Mouse (Mus musculus): ENCODE results near the gene Stard13. TPM values are rescaled to one million over a fixed set of nuclear protein-coding genes. Genes with fewer than 3 reads are reported as not detected.

Gene Stard13
- total RNA-seq, 2 experiments from 2014 or later, result 18.4 to 22.4 TPM

DNA sequence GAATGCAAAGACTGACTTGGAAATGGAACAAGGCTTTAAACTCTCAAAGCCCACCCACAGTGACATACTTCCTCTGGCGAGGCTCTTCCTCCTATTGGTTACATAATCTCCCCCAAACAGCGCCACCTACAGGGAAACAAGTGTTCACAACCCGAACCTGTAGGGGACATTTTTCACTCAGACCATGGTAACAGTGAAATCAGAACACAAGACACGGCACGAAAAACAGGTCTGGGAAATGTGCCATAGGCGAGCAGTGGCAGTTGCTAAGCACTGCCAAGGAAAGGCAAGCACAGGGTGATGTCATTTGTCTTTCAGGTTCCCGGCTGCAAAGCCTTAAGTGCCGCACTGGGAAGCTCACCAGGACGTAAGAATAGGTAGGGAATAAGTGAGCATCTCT is 82.1 kb downstream of the Stard13 start:
- intact Hi-C loops (cut with DNase I), result no loop called here
- DNase-seq (ENCODE audit: low spot score), result no peak

DNA sequence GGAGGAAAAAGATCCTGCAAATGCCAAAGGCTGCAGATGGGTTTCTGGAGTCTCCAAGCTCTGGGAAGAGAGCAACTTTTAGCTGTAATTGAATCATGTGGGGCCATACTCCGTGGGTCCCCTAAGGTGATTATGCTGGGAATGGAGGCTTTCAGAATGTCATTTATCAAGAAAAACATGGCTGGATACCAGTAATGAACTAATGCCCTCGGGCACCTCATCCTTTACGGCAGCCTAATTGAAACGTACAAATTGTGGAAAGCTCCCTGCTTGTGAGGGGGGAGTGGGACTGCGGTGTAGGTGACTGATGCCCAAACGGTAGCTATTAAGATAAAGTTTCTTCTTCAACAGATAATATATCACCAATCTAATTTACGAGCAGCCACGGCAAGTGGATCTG is 84.1 kb downstream of the Stard13 start:
- intact Hi-C loops (cut with DNase I), result no loop called here

DNA sequence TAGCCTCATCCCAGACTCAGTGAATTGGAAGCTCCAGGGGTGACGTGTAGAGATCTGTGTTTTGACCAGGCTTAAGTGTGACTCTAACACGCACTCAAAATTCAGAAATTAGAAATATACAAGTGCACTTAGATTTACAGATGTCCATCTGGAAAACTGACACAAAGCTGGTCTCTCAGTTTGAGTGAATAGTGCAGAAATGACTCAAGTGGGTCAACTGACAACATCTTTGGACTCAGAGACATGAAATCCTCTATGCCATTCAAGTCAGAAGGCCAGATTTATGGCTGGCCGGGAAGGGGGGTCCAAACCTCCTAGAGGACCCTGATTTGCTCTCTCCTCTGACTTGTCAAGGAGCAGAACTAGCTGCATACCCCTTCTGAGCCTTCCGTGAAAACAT is 85.6 kb downstream of the Stard13 start:
- intact Hi-C loops (cut with DNase I), result no loop called here
- DNase-seq (ENCODE audit: low spot score), result no peak

More for the DNA sequence above, 84.1 kb downstream of the Stard13 start:
- no peak for DNase-seq (ENCODE audit: low spot score)

DNA sequence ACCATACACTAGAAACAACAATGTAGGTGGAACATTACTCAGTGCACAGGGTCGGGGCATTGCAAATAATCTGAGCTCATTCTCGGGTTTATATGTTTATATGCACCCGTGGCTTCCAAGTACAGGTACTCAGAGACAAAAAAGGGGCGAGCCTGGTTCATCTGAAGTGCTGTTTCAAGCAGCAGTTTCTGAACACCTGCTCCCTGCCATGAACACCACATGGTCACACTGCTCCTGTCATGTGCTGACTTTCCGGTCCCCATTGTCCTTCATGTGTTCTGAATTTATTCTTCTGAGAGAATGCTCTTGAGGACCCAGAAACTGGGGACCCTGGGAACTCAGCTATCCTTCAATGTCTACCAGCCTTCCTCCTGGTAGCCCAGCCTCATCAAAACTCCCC is 87.8 kb downstream of the Stard13 start:
- no peak for DNase-seq (ENCODE audit: low spot score)
- intact Hi-C loops (cut with DNase I), result no loop called here

DNA sequence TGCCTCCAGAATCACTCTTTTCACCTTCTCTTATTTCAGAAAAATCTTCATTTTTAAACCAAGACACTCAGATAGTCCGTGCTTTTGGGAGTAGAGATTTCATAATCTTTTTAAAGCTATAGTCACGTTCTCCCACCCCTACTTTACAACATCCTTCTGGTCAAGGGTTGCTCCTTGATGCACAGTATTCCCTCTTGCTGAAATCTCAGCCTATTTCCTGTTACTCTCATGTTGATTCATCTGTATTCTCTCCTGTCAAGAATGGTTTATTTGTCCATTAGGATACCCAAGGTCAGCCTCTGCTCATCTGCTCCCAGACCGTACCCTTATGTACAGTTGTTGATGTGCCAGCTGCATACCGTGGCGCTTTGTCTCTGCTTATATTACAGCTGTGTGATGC is 89.7 kb downstream of the Stard13 start:
- intact Hi-C loops (cut with DNase I), result loop anchor here (5.0 kb wide), 1 partner anchor 38 kb away; no protein-coding TSS in a partner anchor
- DNase-seq (ENCODE audit: low spot score), result no peak

DNA sequence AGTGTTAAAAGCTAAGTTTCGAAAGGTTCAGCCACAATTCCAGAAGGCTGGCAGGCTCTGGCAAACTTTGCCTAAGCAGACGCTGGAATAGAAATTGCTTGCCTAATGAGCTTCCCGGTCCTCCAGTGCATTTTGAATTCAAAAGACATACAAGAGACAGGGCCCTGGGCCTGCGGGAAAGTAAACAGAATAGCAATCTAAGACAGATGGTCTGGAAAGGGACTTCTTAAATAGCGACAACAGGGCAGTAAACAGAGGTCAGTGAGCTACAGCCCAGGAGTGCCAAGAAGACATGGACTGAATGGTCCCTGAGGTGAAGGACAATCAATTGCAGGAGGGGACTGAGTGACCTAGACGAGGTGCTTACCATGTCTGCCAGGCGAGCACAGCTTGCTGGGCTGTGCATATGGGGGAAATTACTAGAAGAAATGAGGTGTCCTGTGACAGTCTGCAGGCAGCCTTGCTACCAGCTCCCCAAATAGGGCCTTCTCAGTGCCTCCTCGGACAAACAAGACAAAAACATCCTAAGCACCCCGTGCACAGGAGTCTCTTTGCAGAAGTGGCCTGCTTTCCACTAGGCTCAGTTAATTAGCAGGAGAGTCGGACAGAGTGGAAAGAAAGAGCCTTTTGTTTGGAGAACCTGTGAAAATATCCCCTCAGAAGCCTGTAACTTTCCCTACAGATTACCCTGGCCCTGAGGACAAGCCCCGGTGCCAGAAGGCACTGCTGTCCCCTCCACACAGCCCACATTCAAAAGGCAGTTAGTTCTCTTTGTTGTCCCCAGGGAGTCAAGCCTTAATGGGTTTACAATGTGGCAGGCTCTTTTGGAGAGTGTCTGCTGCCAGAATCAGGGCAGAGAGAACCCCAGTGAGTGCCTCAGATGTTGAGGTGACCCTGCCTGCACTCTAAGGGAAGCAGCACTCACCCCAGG is 90.7 kb downstream of the Stard13 start:
- intact Hi-C loops (cut with DNase I), result loop anchor here (1.0 to 5.0 kb wide), 2 partner anchors 39 to 225 kb away; no protein-coding TSS in a partner anchor
- DNase-seq (ENCODE audit: low spot score), result peak; percentile 30

DNA sequence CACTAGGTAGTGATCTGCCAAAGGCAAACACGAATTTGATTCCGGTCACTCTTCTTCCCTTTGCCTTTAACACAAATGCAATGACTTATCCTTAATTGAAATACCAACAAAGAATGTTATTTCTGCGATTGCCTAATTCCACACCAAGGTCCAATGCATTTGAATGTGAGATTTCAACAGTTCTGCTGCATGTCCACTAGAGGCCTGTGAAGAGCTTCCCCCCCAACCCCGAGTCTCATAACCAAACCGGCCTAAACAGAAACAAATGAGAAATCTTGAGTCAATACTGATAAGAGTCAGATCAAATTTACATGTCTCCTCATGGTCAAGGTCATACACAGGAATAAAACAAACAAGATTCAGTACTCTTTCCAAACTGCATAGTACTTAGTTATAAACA is 91.4 kb downstream of the Stard13 start:
- no peak for DNase-seq (ENCODE audit: low spot score)
- intact Hi-C loops (cut with DNase I), result loop anchor here (1.0 to 5.0 kb wide), 2 partner anchors 40 to 226 kb away; no protein-coding TSS in a partner anchor

DNA sequence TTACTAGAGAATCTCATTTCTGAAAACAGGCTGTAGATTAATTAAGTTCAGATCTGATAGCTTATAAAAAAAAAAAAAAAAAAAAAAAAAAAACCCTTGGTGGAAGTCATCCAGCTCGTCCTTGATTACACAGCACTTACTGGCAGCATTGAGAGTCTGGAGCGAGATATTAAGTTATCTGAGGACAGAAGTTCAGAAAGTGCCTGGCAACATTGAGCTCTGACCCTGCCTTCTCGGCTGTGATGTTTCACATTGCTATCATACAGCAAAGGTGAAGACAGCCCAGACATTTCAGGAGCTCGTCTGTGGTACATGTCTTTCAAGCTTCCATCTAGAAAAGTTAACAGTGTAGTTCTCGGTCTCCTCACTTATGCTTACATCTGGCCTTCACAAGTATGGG is 95.7 kb downstream of the Stard13 start:
- DNase-seq (ENCODE audit: low spot score), result no peak
- intact Hi-C loops (cut with DNase I), result loop anchor here (5.0 kb wide), 1 partner anchor 81 kb away; no protein-coding TSS in a partner anchor

DNA sequence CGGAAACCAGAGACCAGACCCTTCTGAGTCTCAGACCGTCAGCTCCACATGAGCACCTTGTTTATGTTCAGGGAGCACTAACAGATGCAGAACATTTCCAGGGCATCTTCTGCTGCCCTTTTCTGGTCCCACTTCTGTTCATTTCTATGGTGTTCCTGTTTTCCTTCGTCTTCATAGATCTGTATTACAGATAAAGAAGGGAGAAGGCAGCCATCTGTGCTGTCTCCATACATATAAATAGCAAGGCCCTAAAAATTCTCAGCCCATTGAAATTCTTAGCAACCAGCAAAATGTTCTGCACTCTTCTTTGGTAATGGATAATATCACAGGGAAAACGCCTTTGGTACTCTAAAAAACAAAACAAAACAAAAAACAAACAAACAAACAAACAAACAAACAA is 96.3 kb downstream of the Stard13 start:
- no peak for DNase-seq (ENCODE audit: low spot score)
- intact Hi-C loops (cut with DNase I), result loop anchor here (5.0 kb wide), 1 partner anchor 80 kb away; no protein-coding TSS in a partner anchor

DNA sequence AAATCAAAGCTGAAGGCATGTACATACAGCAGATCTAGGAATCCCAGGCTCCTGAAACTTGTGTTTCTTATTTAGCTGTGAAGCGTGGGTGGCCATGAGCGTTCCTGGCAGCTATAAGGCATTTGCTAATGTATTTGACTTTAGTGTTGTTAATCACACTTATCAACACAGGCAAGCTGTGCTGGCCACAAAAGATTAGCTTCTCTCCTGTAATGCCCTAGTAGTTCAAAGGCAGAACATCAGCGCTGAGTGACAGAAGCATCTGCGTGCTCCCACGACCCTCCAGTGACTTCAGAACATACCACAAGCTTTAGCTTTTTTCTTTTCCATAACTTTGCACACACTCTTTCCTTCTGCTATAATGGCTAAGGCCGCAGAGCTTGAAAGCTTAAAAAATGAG is 97.7 kb downstream of the Stard13 start:
- intact Hi-C loops (cut with DNase I), result loop anchor here (5.0 kb wide), 1 partner anchor 79 kb away; no protein-coding TSS in a partner anchor
- DNase-seq (ENCODE audit: low spot score), result no peak

DNA sequence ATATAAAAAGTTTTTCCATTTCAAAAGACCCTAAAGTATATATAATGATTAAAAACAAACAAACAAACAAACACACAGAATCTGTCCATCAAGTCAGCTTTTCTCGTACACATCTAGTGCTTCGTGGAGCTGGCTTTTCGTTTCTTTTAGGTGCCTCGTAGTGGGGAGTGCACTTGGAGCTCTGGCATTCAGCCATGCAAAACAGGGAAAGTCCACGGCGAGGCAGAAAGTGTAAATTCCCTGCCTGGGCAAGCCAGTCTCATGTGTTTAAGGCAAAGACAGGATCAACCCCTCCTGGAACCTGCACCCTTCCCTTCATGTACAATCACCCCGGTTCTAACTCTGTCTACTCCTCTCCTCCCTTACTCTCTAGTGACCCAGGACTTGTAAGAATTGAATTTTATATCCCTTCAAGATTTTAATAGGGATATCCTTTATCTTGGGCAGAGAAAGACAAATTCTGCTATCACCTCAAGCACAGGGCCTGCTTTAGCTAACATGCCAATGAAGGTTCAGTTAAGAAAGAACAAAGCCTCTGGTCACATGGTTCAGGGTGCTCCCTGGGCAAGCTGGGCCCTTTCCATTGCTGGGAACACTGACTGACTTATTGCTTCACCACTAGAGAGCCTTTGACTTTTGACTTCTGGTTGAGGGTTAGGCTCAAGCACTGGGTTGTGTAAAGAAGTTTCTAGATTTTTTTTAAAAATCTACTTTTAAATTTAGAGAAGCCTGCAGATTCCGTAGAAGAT is 98.4 kb downstream of the Stard13 start:
- intact Hi-C loops (cut with DNase I), result loop anchor here (5.0 kb wide), 1 partner anchor 78 kb away; no protein-coding TSS in a partner anchor
- DNase-seq (ENCODE audit: low spot score), result no peak

DNA sequence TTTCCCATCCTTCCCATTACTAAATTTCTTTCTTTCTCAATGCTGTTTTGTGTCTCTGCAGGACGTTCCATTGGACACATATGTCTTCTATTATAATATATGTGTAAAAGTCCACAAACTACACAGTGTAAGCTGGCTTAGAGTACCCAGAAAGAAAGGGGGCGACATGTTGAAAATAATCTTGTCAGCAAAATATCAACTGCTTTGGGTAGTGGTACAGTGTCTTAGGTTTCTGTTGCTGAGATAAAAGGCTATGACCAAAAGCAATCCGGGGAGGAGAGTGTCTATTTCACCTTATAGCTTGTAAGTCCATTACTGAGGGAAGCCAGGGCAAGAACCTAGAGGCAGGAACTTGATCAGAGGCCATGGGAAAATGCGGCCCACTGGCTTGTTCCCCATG is 99.4 kb downstream of the Stard13 start:
- intact Hi-C loops (cut with DNase I), result no loop called here
- no peak for DNase-seq (ENCODE audit: low spot score)

DNA sequence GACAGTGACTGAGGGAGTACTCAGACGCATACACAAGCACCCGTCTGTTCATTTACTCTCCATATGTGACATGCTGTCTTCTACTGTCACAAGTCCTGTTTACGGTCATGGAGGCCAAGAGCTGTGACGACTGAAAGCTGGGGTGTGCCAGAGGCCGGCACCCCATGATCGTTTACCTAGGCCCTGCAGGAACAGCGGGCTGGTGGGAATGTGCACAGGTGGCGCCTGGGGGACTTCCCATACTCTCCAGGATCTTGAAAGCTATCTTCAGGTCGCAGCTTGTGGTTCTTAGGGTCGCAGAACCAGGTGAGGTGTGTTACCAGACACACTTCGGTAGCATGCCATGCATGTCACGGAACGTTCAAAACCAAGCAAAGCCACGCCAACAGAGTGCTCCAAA is 99.9 kb downstream of the Stard13 start:
- DNase-seq (ENCODE audit: low spot score), result no peak
- intact Hi-C loops (cut with DNase I), result no loop called here

DNA sequence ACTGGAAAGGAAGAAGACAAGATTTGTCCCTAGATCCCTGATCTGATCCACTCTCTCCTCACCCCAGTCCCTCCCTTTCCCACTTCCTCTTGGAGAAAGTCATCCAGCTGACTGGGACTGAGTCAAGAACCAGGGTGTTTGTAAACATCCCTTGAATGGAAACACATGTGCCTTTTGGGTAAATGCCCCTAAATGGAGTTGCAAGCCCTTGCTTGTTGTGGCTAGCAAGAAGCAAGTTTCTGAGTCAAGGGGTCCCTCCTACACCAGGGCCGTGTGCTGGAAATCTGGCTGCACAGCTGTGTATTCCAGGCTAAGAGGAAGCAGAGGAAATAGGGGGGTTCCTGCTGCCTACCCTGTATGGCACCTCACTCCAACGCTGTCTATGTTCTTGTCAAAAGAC is 103.9 kb downstream of the Stard13 start:
- intact Hi-C loops (cut with DNase I), result no loop called here
- no peak for DNase-seq (ENCODE audit: low spot score)

DNA sequence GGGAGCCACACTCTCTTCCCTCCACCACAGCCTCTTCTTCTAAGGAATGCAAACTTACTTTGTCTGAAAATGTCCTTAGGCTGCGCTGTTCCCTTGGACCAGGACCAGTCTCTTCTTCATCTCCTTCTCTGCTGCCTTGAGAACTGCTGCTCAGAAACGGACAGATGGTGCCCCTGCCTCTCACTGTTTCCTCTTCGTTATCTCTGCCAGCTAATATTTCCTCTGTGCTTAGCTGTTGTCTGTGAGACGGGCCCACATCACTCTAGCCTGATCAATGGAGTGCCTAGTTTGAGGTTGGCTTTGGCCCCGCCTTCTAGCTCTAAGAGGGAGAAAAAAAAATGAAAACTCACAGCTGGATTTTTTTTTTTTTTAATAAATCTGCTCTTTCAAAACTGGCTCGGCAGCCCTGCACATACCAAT is 106.3 kb downstream of the Stard13 start:
- intact Hi-C loops (cut with DNase I), result loop anchor here (2.0 kb wide), 1 partner anchor 19 kb away; no protein-coding TSS in a partner anchor

DNA sequence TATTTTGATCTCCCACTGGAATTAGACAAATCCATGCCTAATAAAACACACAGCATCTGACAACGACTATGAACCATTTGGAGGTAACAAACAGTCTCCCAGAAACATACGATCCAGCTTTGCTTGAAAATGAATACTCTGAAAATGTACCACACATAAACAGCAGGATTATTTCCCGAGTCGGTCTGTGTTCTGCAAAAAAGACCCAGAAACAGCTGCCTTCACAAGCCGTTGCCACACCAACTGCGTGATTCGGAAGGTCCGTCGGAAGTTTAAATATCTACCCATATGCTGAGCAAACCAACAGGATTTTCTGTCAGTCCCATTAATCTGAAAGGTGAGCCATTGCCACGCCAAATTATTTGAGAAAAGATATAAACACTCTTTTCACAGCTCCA is 107.0 kb downstream of the Stard13 start:
- intact Hi-C loops (cut with DNase I), result loop anchor here (2.0 kb wide), 1 partner anchor 18 kb away; no protein-coding TSS in a partner anchor

More for the DNA sequence above, 106.3 kb downstream of the Stard13 start:
- DNase-seq (ENCODE audit: low spot score), result no peak

DNA sequence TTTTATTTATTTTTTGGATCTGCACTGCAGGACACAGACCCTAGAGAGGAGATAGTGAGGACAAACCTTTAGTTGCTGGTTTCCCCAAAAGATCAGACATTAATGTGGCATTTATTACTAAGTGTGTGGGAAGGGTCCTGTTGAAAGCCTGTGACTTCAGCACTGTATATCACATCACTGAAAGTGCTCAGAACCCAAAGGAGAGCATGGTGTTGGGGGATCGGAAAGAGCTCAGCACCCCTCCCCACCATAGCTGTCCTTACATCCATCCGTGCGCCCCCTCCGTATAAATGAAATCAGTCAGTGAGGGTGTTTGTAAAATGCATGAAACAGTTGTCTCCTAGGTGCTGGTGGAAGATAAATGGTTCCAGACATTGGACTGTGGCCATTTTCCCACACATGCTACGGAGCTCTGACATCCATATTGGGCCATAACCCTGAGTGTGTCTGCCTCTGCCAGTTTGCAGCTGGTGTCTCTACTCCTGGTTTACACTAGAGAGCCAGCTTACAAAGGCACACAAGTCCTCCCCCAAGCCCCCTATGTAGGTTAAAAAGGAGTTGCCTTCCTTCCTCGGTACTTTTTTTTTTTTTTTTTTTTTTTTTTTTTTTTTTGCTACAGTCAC is 107.5 kb downstream of the Stard13 start:
- DNase-seq (ENCODE audit: low spot score), result no peak
- intact Hi-C loops (cut with DNase I), result loop anchor here (2.0 kb wide), 1 partner anchor 17 kb away; no protein-coding TSS in a partner anchor

More for the DNA sequence above, 107.0 kb downstream of the Stard13 start:
- no peak for DNase-seq (ENCODE audit: low spot score)

DNA sequence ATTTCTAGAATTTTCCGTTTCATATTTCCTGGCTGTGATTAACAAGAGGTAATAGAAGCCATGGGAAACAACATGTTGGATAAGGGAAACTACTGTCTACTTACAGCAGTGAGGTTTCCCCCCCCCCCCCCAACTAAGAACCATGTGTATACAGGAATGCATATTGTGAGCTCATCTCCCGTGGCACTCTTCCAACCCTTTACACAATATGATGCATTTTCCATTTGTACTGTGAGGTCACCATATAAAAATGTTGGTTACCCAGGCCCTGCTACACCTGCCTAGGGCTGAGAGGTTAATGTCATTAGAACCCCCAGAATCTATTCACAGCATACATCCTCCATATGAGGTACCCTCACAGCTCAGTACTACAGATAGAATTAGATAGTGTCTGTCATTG is 115.8 kb downstream of the Stard13 start:
- DNase-seq (ENCODE audit: low spot score), result no peak
- intact Hi-C loops (cut with DNase I), result no loop called here

DNA sequence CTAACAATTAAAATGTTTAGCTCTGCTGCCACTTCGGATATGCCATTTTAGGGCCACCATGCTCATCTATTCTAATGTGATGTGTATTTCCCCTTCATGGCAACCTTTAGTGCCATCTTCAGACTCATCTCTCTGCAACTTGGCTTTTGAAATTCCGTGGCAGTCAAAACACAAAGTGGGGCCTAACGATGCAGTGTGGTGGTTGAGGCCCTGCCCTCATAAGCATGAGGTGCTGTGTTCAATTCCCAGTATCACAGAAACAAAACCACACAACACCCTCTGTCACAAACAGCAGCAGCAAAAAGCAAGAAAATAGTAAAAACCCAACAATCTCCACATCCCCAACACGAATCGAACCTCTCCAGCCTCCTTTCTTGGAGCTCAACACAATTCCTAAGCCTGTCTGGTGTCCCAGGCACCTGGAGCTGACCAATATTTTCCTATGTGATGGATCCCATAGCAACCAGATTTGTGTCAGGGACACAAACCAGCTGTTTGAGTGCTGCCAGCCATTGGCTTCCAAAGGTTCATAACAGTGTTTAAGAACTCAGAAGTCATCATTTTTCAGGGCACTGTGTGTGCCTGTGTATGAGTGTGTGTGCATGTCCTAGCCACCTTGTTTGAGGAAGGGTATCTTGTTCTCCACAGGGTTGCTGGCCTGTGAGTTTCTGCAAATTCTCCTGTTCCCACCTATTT is 117.3 kb downstream of the Stard13 start:
- intact Hi-C loops (cut with DNase I), result no loop called here
- no peak for DNase-seq (ENCODE audit: low spot score)

Data from heart, postnatal 25 days (tissue).